Mouse (Mus musculus) thymus, postnatal 36 days (tissue): ENCODE data around the gene Wfdc18.

ENCODE experiments used
- DNase-seq, 2 experiments: peaks; one replicate each; pipeline ENCODE4 v3.0.0; 2022; ENCODE audit warnings: mixed read lengths in 2 of 2

The Wfdc18 gene

DNA sequence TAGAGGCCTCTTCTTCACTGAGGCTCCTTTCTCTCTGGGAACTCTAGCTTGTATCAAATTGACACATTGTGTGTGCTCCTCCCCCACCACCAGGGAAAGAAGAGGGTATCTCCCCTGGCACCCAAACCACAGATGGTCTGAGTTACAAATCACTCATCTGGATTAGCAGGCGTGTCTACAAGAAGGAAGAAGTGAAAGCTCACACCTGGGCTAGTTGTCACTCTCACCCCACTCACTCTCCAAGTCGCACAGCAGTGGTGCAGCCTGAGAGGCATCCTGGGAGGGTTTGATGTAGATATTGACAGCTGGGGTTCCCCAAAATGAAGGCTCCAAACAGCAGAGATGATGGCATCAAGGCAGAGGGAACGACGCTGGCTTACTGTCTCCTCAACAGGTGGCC is 37.3 kb downstream of the Wfdc18 start:
- DNase-seq: no peak

DNA sequence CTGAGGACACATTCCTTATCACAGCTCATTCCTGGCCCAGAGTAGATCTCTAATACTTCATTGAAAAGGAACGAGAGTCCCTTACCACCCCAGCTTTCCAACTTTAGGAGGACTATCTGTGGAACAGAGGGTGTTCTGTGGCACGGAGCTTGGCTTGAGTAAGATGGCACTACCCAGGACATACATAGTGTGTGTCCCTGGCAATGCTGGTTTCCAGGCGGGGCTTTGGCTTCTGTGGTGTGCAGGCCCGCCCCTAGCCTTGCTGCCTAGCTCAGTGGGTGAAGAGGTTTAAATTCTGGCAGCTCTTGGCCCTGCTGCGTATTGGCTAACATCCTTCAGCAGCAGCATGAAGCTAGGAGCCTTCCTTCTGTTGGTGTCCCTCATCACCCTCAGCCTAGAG is 37.9 kb downstream of the Wfdc18 start, which contains the start of gene Wfdc21:
TSS of gene Wfdc21 (plus strand) at position 260 of the 400 bp plus-strand sequence.
- no peak for DNase-seq

DNA sequence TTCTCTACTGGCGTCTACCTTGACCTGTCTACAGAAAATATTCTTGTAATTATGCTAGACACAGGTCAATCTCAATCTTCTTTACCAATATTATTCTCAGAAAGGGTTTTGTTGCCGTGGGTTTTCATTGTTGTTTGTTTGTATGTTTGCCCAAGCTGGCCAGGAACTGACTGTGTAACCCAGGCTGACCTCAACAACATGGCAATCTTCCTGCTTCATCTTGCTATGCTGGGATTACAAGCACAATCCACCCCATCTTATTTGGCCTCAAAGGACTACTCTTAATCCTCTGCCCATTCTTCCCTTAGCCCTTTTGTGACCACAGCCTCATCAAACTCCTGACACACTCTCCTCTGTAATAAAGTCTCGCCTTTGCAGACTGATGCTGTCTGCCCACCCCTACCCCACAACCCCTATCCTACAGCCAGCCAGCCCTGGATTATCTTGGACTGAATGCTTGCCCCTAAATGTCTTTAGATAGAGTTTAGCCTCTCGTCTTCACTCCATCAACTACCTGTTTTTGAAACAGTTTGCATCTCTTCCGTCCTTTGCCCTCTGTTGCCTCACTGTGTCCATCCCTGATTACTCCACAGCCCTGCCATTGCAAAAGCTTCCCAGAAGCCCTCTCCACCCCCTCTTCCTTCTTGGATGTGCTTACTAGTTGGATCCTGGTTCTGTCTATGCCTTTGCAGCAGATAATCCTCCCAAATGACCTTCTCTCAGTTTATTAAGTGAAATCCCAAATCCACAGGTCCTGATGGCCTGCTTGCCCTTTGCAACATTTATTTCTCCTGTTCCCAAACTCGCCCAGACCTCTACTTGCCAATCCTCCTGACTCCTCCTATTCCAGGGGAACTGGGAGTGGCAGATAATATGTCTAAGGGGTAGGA is 38.8 kb downstream of the Wfdc18 start:
- DNase-seq: no peak

DNA sequence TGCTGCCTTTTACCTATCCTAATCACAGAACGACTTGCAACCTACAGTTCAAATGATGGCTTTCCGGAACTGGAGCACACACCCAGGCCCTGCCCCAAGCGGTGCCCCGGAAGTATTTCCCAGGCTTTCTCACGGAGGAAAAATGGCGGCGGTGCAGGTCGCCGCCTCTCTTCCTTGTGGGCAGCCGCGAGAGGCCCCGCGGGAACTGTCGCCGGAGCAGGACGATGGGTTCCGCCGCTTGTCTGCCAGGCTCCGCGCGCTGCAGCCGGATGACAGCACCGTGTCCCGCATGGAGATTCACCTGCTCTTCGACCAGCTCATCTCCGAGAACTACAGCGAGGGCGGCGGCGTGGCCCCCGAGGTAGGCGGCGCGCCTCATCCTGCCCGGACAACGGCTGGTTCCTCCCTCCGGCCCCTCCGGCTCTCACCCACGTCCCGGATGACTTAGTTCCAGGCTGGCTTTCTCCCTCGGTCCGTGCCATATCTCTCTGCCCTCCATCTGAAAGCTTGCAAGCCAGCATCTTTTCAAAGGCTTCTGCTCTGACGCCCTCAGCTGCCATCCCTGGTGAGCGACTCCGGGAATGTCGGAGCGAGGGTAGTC is 44.9 kb downstream of the Wfdc18 start, which contains the start of gene Heatr6:
TSS of gene Heatr6 (plus strand) at position 116 of the 601 bp plus-strand sequence.
- DNase-seq: peak; percentile 84 to 87

DNA sequence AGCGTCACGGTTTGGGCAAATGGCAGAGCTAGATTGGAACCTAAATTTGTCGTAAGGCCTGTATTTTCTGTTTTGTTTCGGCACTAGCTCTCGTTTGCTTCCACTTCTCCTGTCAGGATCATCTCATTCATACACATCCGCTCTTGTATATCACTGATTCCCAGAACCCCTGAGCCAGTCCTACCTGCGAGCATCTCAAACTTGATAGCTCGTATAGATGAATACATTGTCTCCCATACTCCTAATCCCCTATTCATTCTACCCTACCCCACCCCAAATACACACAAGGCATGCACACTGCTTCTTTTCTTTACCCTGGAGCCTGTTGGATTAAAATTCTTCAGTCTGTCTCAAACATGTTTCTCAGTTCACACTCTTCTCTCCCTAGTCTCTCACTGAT is 45.4 kb downstream of the Wfdc18 start:
- DNase-seq: no peak
